Mouse (Mus musculus): ENCODE results near the gene Trim14.

DNA sequence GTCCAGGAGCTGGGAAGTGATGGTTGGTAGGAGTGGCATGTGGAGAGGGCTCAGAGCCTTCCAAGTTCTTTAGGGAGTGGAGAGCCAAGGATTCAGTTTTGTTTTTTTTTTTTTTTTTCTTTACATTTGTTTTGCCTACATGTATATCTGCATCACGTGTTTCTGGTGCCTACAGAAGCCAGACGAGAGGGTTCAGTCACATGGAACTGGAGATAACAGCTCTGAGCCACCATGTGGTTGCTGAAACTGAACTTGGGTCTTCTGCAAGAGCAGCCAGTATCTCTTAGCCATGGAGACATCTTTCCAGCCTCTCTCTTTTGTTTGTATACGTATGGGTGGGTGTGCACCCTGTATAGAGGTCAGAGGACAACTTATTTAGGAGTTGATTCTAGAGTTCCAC is 32.1 kb downstream of the Trim14 start:
- no peak for TF ChIP-seq CTCF (IDR thresholded peaks at IDR 0.05; ENCODE audit: low read depth, low read length)
- no peak for TF ChIP-seq POLR2AphosphoS5 (IDR thresholded peaks at IDR 0.05; ENCODE audit: insufficient replicate concordance, low read depth, low read length)
- TF ChIP-seq TAL1 (conservative IDR thresholded peaks at IDR 0.05; ENCODE audit: low read depth, low read length): peak; percentile 56
- TF ChIP-seq GATA2 (IDR thresholded peaks at IDR 0.05; ENCODE audit: borderline replicate concordance, low read depth, low read length): no peak
